In genomic region chr5:140091601-140092000, GRCm38 (mm10) we compare ENCODE assay signal across 9 mouse cellular contexts.
DNase-seq lines count a peak whose midpoint lies in the region; ATAC-seq and TF ChIP-seq lines count a peak whose summit lies in the region.
"Had no signal": no experiment of that assay in that cellular context is flagged by ENCODE, and none has a peak within 500 bp of the region (broad histone marks: within the 10 kb centered on the region; RNA-seq: fewer than 3 reads in every experiment).

No protein-coding gene starts in this region.

- DNase-seq in urinary bladder, postnatal 14 days (ENCODE audit: low spot score), result peak; percentile 49
- DNase-seq in urinary bladder, postnatal 10 days (ENCODE audit: low spot score), result no peak
- DNase-seq in heart, postnatal 36 days, result peak; percentile 30 to 36
- DNase-seq in lung, adult 2 months, result peak; percentile 26
- peak; percentile 70 for DNase-seq in right cerebral cortex, postnatal 4 days
- no peak for DNase-seq in urinary bladder, postnatal 25 days (ENCODE audit: low spot score)

- 67% methylated on average over 11 of the region's 11 CpGs for WGBS in lung, adult 2 months
- 80% methylated on average over 11 of the region's 11 CpGs for WGBS in intestine, postnatal 0 days

- no peak for TF ChIP-seq CTCF in lung, adult 2 months (IDR thresholded peaks at IDR 0.05; ENCODE audit: insufficient read depth, low read length)
- no peak for TF ChIP-seq CTCF in intestine, postnatal 0 days (IDR thresholded peaks at IDR 0.05; ENCODE audit: low read depth)

- H3K9ac ChIP-seq in intestine, postnatal 0 days (ENCODE audit: low read depth, low read length), result no peak overlapping the region

- no peaks in the 10 kb centered on the region for H3K9me3 ChIP-seq in intestine, postnatal 0 days (ENCODE audit: control insufficient read depth)

- ATAC-seq in inflammation-experienced regulatory T-cells, adult 6 months, result no peak
- no peak for ATAC-seq in intestine, postnatal 0 days

- no peak overlapping the region for H3K4me2 ChIP-seq in intestine, postnatal 0 days (replicated peaks; ENCODE audit: low read depth)

- intact Hi-C loops in heart, postnatal 36 days (cut with DNase I), result no loop called here

- no peak overlapping the region for H3K4me3 ChIP-seq in lung, adult 2 months (replicated peaks; ENCODE audit: extremely low read depth, low read depth, low read length)
- H3K4me3 ChIP-seq in intestine, postnatal 0 days (ENCODE audit: low read depth, low read length), result no peak overlapping the region

- no peaks in the 10 kb centered on the region for H3K4me1 ChIP-seq in lung, adult 2 months (ENCODE audit: control insufficient read depth, insufficient read depth, low read length)
- H3K4me1 ChIP-seq in intestine, postnatal 0 days (replicated peaks; ENCODE audit: control insufficient read depth, insufficient read depth, low read length), result no peaks in the 10 kb centered on the region

- H3K27me3 ChIP-seq in intestine, postnatal 0 days (replicated peaks; ENCODE audit: control insufficient read depth, insufficient read depth, low read length), result no peaks in the 10 kb centered on the region

- no peak overlapping the region for H3K27ac ChIP-seq in intestine, postnatal 0 days (ENCODE audit: low read depth, low read length)
- H3K27ac ChIP-seq: macrophage had no signal

- no peak for TF ChIP-seq POLR2A in lung, adult 2 months (IDR thresholded peaks at IDR 0.05; ENCODE audit: borderline replicate concordance, extremely low read depth, low read depth, low read length)

- H3K36me3 ChIP-seq in intestine, postnatal 0 days (ENCODE audit: control insufficient read depth, insufficient read depth), result peaks cover 15% of the 10 kb centered on the region; the same call in 1 of the 2 replicates

Comparison
In these comparisons a context has a peak if more than half of its experiments do, and no peak if none do; other contexts are left out.
1. DNase-seq: peak in urinary bladder, postnatal 14 days (single experiment), heart, postnatal 36 days (2 of 2), lung, adult 2 months (single experiment) and right cerebral cortex, postnatal 4 days (single experiment); none in urinary bladder, postnatal 10 days (single experiment) and urinary bladder, postnatal 25 days (single experiment).